Mouse (Mus musculus) retina, adult 2 months (tissue): ENCODE measurements at regions not wholly inside any gene's neighbourhood (a gene's known extent, or its start where the extent isn't known, plus 50 kb on each side); places are given as distances from the start of the nearest gene placed in this dataset.

Experiments used
- DNase-seq: peaks from one replicate; pipeline ENCODE4 v3.0.0-alpha.2; 2012; ENCODE audit warnings: low read depth, low spot score

DNA sequence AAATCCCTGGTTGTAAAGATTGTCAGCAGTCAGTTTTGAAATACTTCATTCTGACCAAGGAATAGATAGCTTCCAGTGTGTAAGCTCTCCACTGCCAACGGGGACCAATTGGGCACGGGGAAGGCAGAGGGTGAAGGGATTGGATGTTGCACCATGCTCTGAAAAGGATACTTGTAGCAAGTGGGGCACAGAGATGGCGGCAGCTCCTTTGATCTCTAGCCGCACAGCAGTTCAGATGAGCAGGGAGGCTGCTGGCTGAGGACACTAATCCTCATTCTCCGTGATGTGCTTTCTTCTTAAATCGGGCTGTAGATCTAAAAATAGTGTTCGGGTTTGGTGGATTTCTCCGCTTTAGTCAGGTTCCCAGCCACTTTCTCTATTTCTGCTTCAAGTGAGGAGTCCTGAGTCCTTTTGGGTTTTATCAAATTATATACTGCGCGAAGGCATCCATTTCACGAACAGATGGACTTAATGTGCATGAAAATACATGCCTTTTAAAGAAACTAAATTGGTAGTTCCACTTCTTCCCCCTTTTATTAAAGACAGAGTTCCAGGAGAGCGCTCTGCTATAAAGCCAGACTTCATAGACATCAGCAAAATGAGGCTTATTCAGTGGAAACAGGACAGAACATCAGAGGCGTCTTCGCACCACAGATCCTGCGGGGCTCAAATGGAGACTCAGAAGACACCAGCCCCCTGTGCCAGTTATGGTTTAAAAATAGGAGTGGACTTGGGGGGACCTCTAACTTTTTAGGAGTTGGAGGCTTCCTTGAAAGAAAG, 225.1 kb upstream of the Klf4 start:
- no peak for DNase-seq

DNA sequence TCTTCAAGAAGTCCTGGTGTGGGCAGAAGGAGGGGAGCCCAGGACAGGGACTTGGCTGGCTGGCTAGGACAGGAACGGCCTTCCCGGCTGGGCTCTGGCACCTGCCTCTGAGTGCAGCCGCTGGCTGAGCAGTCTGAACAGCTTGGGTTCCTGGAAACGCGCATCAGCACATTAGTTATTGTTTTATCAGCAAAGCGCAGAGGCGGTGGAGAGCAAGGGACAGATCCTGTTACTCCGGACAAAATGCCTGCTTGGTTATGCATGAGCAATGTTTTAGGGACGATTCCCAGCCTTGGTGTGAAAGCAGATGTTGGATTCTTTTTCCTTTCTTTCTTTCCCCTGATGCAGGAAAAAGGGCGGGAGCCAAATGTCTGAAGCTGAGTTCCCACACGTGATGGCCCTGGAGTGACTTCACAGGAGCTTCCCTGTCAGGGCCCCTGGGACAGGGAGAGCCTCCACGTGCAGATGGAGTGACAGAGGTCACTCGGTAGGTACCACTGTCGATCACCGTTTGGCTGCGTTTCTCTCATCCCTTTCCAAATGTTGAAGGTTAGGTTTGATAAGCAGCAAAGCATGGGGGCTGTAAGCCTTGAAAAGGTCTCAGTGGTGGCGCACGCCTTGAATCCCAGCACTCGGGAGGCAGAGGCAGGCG, 217.8 kb upstream of the Klf4 start:
- no peak for DNase-seq

DNA sequence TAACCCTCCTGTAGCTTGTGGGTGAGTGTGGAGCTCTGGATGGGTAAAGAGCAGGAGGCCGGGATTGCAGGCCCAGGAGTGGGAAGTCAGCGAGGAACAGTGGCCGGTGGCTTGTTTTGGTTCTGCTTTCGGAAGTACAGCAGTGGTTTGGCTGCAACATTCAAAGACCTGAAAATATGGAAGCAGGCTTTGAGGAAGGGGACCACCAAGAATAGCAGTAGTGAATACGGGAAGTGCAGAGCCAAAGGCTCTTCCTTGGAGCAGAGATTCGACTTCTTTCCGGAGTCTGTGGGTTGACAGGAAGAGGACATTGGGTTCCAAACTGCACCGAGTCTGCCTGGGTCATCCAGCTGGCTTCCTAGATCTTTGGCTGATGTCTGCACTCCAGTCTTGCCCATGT, 209.1 kb upstream of the Klf4 start:
- no peak for DNase-seq

DNA sequence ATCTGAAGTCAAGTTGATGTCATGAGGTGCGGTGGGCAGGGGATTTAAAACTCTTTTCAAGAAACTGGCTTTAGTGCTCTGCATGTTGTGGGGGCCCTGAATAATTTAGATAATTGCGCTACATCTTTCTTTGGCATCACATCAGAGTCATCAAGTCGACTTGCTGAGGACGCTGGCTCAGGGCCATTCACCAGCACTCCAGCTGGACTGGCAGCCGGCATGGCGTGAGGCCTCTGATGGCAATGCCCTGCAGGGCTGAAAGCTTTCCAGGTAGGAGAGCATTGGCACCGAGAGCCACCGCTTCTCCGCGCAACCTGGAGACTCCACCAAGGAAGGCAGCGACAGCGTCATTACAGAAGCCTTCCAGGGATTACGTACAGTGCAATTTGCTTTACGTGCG, 207.8 kb upstream of the Klf4 start:
- DNase-seq = no peak

DNA sequence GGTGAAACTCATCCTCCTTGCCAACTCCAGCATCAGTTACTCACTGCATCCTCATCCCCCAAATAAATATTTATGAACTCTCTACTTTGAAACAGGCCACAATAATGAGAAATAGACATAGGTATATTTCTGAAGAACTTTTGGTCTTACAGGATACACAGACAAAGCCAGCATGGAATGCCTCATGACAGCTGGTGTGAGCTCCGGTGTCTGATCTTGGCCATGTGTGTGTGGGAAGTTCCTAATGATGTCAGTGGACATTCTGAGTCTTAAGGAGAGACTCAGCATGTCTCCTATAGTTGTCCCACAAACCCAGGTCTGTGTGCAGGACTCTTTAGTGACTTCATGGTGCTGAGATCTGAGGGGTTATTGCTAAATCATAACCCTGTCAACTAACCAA, 206.4 kb upstream of the Klf4 start:
- no peak for DNase-seq

DNA sequence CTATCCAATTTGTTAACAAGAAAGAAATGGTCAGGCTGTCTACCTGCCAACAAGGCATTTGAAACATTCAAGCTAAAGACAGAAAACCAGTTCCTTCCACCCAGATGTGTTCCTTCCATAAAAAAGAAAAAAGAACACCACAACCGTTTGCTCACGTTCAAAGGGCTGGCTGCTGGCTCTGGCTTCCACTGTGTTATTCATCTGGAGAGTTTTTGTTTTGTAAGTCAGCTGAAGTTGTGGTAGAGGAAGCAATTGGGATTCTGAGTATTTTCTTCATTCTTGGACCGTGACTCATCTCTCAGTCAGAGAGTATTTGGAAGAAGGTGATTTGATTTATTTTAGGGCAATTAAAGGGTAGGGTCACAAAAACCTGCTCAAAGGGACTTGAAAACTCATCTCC, 203.2 kb upstream of the Klf4 start:
- no peak for DNase-seq

DNA sequence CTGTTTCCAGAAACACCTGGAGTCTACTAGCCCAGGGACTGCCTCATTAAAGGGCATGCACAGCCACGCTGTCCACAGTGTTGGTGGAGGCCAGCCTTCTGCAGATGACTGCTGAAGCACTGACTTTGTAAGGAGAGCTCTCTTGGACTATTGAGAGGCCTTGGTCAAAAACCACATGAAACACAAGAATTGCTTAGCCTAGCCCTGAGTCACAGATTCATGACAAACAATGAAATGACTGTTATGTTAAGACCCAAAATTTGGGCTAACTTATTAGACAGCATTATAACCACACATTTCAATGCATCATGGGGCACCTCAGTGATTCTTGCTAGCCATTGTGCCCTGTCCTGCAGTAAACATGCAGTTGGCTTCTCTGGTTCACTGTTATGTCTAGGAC, 202.1 kb upstream of the Klf4 start:
- no peak for DNase-seq

DNA sequence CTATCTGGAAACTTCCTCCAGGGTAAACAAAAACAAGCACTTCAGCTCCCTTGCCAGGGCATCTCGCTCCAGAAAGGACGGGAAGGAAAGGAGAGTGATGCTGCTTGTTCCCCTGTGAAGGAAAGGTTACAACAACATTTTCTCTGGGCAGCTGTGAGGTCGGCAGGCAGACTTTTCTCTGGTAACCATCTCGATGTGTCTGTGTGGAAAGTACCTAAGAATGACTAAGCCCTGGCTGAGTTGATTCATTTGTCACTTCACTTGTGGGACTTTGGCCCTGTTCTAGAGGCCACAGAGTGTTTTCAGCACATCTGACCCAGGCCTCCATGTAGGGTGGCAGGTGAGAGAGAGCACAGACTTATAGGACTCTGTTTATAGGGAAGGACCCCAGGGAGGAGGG, 201.0 kb upstream of the Klf4 start:
- no peak for DNase-seq

DNA sequence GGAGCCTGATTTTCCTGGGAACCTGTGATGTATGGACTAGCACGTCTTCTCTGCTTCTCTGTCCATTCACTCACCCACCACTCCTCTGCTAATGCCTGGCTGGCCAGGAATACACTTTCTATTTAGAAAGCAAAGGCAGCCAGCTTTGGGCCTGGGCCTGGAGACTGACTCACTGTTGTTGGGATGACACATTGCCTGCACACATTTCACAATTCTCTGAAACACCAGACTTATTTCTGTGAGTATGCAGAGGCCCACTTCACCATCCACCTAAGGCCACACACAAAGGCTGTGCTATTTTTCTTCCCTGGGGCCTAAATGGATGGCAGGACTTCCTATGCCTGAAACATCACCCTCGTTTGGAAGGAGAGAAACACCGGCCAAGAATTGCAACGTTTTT, 199.7 kb upstream of the Klf4 start:
- no peak for DNase-seq

DNA sequence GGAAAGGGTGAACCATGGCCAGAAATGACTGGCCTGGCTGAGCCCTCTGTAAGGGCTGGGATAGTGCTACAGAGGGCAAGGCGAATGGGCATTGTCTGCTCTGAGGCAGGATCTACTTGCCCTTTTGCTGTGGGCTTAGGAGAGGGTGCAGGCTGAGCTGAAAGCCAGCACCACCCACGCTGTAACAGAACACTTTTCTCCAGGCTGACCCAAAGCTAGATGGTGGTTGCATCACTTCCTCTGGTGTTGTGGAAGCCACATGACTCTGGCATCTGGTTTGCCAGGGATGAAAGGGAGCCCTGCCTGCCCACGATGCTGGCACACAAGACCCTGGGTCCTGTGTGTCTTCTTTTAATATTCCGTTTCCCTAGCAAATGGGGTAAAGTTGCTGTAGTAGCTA, 198.0 kb upstream of the Klf4 start:
- no peak for DNase-seq

DNA sequence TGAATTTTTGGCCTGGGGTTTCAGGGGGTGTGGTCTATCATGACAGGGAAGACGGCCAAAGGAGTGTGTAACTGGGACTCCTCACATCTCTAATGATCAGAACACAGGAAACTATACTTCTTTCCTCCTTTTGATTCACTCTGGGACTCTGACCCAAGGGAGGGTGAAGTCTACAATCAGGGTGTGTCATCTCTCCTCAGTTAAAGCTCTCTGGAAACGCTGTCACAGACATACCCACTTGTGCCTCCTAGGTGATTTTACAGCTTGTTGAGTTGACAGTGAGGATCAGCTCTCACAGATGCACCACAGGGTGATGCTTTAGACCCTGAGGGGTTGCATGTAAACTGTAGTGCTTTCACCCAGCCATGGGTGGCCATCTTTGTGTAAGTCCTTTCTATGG, 194.9 kb upstream of the Klf4 start:
- no peak for DNase-seq

DNA sequence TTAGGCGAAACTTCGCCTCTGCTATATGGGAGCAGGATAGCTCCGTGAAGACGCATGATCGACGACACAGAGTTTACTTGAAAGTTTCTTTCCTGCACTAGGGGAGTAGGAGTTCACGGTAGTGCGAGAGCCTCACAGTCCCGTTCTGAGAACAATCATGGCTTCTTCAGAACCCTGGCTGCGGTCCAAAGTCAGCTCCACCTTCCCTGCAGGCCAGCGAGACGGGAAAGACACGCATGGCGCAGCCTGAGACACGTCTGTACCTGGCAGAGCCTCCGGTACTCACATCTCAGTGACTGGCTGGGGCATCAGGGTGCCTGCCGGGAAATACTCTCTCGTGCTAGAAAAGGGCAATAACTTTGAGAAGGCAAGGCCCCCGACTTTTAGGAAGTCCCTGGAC, 193.8 kb upstream of the Klf4 start:
- no peak for DNase-seq

DNA sequence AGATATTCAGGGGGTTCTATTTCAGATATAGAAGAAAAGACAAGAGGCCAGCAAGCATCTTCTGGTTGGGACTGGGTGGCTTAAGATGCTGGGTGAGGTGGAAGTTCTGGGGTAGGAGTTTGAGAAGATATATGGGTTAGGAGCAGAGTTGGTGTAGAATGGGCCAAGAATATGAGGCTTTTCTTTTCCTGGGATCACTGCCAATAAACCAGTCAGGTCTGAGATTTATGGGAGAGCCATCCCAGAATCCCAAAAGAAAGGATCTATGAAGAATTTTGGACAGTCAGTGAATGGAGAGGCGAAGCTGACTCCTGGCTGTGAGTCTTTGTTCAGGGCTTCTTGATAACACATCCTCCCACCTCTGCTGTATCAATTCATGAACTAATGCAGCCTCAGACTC, 192.0 kb upstream of the Klf4 start:
- no peak for DNase-seq

DNA sequence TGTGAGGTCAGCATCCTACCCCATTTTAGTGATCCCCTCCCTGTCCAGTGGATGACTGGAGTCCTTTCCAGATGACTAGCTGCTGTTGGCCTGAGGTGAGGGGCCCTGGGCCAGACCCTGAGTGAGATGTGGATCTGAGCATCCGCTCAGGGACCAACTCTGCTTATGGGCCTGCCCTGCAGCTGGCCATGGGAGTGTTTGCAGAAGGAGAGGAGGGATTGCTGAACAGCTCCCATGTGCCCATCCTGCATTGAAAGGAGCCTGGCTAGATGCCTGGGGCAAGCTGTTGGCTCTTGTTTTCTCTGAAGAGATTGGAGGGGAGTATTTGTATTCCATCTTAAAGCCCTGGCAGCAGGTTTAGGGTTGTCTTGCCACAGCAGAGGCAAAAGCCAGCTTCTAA, 190.9 kb upstream of the Klf4 start:
- DNase-seq = no peak

DNA sequence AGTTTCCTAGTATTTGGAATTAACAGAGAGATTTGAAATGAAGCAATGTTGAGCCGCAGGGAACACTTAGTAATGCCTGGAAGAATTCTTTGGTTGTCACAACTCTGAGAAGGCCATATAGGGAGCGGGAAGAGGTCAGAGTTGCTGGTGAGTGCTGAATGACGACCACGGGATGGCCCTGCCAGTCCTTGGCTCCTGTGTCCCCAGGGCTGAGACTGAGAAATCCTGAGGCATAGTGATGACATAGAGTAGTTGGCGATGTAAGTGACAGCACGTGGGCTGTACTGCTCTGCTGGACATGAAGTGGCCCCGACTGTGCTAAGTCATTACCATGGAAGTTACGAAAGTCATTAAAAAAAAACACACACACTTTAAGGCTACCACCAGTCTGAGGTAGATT, 190.1 kb upstream of the Klf4 start:
- no peak for DNase-seq

DNA sequence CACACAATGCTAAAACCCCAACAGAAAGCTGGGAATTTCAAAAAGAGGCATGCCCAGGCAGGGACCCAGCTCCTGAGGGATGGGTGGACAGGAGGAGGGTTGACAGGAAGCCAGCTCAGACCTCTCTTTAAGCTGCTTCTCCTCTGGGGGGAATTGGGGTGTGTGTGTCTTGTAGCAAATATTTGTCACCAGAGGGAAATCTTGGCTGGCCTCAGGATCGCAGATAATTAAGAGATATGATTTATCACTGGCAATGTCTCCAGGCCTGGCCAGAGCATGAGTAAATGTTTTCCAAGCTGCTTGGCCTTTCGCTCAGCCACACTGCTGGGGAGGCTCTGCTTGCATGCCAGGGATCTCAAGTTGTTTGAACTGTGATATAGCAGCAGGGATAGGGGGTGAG, 189.6 kb upstream of the Klf4 start:
- no peak for DNase-seq

DNA sequence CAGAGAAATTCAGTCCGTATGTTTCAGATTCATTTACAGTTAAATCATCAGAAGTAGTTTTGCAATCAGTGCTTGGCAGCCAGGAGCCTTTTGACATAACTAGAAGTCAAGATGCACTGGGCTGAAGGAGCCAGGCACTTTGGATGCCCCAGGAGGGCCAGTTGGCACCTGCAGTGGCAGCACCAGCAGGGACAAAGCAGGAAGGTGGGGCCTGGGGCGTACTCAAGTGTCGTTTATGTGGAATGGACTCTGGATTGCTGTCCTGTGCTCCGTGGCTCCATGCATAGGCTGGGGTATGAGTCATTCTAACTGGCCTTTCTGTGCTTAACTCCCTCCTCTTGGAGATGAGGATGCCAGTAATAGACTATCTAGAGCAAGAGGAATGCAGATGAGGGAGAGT, 186.2 kb upstream of the Klf4 start:
- DNase-seq = no peak

DNA sequence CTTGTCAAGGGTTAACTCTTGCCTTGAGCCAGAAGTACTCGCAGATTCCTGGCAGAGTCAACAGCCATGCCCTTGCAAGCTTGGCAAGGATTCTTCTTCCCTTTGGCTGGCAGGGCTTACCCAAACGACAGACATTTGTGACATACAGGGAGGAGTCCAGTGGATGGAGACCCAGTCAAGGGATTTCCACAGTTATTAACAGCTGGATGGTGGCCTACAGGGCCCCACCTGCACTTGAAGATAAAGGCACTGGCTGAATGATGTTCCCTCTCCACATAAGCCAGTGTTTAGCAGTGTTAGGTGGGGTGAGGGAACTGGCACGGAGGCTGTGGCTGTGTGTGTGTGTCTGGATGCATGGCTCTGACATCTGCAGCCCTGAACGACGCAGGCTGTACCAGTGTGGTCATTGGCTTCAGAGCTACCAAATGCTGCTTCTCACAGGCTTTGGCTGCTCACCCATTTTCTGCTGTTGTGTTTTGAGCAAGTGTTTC, 183.9 kb upstream of the Klf4 start:
- DNase-seq = no peak

DNA sequence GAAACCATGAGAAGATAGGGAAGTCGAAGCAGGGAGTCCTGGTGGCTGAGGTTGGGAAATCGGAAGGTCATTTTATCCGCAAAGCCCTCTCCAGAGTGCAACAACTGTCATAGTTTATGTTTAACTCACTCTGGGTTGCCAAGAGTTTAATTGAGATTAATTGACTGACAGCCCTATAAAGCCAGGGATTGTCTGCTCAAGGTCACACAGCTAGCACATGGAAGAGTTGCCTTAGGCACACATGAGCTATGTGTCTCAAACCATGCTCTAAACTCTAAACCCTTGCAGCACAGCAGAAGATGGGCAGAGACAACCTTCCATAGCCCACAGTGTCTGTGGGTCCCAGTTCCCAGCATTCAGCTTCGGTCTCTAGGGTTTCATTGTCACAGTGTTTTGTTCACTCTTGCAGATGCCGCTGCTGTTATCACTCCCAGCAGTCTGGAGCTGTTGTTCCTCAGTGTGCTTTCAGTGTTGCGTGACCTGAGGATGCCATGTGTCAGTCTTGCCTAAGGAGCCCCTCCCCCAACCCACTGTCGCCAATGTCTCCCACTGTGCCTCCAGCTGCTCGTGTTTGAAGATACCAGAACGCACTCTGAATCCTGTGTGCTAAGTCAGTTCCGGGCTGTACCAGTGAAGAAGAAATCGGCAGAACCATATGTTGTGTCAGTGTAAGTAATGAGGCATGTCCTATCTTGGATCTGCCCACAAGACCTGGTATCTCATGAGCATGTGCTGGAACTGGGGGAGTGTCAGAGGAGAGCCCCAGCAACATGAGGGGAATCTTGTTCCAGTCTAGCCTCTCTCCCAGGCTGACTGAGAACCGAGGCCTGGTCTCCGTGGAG, 179.5 kb upstream of the Klf4 start:
- no peak for DNase-seq

DNA sequence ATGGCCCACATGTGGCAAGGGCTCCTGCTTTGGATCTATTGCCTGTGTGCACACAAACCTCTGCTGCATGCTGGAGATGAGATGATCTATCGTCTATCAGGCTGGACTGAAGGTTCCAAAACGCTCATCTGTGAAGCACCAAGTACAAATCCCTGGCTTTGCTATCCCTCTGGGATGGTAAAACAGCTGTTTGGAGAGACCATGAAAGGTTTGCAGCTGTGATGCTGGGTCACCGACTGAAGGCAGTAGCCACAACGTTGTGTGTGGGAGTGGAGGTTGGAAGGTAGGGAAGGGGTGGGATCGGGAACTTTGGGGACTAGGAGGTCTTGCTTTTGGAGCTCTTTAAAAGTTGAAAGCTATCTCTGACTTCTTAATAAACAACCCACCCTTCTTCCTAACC, 178.2 kb upstream of the Klf4 start:
- no peak for DNase-seq

DNA sequence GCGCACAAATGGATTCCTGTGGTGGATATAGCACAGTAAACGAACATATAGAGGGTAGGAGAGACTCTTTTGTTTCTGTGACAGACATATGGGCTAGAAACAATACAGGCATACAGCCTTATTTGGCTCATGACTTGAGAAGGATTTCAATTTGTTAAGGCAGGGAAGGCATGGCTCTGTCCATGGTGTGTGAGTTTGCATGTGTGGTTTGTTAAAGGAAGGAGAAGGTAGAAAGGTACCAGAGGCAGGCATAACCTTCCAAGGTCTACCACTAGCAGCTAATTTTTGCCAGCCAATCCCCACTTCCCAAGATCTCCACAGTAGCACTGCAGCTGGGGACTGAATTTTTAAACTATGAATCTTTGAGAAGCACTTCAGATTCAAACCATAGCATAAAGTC, 176.5 kb upstream of the Klf4 start:
- DNase-seq = no peak

DNA sequence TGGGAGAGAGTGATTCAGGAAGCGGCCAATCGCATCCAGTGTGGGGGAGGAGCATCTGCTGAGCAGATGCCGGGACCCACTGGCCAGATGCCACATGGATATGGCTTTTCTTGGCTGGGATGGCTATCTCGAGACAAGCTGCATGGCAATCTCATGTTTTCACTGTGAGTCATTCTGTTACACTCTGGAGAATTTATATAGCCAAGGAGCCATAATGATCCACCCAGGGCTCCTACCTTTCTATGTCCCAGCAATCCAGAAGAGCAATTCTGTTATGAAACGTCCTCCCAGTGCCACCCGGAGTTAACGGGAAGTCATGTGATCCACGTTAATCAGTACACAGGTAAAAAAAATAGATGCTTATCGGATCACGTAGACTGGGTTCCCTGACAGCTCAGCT, 175.7 kb upstream of the Klf4 start:
- DNase-seq = no peak

DNA sequence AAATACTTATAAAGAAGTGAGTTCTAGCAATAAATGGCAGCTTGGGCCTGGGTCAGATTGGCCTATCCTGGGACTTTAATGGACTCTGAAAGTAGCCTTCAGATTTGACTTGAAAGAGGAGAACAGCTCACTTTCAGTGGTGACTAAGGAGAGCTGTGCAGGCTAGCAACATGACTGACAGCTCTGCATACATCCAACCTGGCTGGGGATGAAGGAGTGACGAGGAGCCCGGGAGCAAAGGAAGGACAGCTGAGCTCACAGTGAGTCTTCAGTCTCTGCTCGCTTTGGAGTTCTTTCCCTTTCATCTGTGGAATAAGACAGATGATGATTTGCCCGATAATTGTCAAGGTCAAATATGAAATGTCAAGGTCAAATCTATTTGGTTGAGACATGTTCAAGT, 172.7 kb upstream of the Klf4 start:
- no peak for DNase-seq
